Mouse (Mus musculus) kidney, postnatal 36 days (tissue): ENCODE data around the gene Spon1.

Source experiments
- DNase-seq, 2 experiments: peaks; one replicate each; pipeline ENCODE4 v3.0.0; 2021 to 2022; ENCODE audit warnings: mixed read lengths in 2 of 2

The Spon1 gene

DNA sequence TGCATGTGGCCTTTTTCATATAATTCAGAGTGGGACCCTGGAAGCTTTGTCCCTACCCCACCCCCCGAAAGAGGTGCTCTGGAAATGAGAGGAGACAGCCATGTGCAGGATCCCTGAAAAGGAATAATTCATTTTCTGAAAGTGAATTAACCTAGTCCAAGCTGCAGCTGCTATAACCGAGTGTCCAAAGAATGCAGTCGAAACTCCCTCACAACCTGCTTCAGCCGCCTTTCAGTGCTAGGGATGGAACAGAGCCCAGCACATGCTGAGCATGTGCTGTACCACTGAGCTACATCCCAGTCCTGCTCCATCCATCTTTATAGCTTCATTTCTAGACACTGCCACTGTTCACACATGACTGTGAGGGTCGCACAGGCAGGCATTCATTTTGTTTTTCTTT, 79.4 kb downstream of the Spon1 start:
- DNase-seq: no peak

DNA sequence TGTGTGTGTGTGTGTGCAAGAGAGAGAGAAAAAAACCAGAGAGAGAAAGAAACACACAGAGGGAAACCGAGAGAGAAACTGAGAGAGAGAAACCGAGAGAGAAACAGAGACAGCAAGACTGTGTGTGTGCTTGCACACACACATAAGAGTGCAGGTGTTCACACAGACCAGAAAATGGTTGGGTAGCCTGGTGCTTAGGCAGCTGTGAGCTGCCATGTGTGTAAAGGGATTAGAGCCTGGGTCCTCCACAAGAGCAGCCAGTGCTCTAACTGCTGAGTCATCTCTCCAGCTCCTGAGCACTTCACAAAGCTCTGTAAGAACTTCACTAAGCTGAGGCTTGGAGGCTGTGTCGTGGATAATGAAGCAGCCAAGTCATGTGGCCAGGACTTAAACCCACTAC, 80.8 kb downstream of the Spon1 start:
- DNase-seq: no peak

DNA sequence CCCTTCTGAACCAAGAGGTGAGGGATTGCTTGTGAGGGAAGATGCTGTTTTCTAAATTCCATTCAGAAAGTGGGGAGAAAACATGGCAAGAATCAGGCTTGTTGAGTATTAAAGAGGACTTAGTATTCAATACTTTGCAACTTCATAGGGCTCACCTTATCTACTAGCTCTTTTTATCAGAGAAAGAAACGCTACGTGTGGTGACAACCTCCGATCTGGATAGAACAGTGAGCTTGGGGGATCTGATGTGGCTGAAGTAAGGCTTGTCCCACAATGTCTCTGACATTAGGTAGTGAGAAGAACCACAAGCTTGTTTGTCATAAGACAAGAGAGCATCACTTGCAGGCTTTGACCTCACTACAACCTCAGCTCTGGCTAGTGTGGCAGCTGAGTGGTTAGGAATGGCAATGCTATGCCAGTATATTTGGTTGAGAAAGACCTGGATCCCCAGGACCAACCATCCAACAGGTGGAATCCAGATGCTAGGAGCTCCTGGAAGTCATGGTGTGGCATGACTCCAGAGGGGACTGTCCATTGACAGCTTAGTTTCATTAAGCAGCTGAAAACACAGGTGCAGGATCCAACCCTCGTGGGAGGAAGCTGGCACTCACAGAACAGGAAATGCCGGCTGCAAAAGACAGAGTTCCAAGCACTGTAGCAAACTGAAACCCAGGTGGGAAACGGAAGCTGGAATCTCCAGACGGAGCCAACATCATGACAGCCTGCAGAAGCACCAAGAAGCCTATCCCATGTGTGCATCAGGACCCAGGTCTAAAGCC, 81.4 kb downstream of the Spon1 start:
- DNase-seq: no peak

DNA sequence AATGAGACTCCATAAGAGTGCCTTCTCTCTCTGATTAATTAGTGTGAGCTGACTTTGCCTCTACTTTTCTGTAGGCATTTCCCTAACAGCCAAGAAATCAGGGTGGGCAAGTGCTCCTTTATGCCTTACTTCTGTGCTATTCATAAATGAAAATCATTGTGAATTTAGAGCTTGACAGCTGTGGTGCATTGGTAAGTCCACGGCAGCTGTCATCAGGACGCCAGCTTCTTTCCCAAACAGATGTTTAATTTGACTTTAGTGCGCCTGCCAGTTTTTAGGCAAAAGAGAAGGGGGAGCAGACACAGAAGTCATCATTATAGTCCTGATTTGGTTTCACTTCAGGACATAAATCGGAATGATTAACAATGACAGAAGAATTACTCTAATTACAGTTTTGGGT, 84.6 kb downstream of the Spon1 start:
- DNase-seq: no peak

DNA sequence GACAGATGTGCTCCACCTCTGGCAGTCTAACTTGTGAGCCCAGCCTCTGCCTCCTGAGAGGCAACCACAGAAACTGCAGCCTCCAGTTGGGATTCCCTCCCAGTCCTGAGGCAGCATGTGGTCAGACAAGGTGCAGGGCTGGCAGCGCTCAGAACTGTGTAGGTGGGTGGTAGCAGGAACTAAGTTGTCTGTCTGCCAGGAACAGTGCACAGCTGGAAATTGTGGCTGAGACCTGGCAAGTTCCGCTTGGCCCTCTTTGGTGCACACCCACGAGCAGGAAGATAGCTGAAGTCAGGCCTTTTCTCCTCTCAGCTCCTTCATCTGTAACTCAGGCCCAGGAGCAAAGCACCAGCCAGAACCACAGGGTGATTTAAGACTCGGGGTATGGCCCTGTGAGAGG, 89.6 kb downstream of the Spon1 start:
- no peak for DNase-seq

DNA sequence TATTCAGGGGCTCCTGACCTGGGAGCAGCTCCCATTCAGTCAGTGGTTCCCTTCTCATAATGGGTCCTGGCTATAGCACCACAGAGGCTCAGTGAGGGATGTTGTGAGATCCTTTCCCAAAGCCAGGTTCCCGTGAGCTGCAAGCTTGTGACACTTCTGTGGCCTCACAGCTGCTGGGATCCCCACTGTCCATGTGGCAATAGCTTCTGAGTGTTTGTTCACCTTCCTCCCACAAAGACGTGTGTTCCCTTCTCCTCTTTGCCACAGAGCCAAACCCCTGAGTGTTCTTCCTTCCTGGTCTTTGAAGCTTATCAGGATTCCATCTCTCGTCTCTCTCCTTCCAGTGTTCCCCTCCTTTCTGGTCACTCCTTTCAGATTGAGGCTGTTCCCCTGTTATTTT, 90.3 kb downstream of the Spon1 start:
- no peak for DNase-seq

DNA sequence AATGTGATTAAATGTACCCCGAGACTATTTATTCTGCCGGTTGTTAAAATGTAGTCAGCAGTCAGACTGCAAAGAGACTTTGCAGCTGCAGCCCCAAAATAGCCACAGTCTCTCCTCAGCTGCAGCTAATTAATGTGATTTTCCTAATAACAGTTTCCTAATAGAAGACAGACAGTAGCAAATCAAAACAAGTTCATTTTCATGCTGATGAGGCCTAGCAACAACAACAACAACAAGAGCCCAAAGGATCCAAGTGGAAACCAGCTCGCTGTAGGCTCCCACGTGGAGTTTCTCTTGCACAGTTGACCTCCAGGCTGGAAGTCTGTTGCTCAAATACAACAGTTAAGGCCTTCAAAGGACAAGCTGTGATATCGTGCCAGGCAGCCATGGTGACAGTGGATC, 93.7 kb downstream of the Spon1 start:
- DNase-seq: peak; percentile 4 to 37

DNA sequence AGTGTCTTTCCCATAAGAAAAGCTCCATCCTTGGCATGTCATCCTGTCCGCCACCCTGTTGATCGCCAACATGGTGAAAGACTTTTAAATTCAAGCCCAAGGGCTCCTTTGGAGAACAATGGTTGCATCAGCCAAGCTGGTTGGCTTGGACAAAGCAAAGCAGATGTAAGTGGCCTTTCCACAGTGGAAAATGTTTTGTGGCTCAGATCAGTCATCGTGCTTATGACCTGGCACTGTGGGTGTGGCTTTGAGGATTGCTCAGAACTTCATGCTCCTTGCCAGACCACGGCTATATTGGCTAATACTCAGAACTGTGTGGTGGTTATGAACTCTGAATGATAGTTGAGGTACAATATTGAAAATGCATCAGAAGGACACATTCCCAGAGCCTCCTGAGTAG, 96.2 kb downstream of the Spon1 start:
- no peak for DNase-seq

DNA sequence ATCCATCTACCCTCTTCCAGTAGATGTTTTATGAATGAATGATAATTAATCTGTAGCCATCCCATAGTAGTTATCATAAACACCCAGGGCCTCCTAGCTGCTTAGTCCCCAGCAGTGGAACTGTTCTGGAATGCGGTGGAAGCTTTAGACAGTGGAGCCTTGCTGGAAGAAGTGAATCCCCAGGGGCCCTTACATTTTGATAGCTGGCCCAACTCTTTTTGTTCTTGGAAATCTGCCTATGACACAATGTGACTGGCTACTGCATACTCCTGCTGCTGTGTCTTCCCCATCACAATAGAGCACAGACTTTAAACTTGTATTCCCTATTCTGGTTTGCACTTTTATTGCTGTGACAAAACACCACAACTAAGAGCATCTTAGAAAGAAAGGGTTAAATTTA, 107.0 kb downstream of the Spon1 start:
- no peak for DNase-seq

DNA sequence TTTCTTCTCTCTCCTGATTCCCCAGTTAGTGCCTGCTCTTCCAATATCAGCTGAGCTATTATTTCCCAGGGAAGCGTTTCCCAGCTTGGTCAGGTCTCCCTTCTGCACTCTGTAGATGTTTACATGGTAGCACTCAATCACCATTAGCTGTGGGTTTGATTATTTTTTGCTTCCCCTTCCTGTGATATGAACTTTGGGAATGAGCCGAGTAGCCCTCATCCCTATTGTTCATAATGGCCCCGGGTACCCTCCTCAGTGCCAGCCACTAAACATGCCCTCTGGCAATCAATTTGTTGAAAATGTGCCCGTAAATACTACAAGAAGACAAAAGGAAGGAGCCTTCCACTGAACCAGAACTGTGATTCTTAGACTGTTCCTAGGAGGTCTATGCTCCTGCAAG, 111.7 kb downstream of the Spon1 start:
- DNase-seq: no peak

DNA sequence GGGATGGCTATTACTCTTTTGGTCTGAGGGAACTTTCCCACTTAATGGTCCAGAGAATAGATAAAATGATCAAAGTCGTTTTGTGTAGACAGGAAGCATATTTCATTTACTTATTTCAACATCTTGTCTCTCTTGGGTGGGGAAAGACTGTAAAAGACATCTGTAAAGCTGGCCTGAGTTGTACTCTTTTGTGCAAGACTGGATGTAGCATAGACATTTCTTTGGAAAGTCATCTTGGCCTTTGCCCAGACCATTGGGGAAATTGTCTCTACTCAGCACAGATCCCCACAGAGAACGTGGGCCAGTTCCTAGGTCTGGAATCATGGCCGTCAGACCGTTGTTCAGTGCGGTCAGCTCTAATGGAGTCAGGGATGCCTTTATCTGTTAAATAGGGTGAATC, 112.1 kb downstream of the Spon1 start:
- DNase-seq: no peak

DNA sequence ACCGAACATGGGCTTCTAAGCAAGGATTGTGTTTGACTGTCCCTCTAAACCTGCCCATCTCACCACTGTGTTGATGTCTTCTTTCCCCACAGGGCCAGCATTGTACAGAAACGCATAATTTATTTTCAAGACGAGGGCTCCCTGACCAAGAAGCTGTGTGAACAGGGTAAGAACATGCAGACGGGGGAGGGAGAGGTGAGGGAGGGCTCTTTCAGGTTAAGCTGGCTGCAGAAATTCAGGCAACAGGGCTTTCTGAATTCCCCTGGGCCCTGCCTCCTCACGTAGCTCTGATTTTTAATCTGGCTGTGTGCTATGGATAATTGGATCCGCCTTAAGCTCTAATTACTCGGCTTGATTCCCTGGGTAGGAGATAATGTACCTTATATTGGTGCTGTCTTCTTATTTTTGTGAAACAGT, 113.3 kb downstream of the Spon1 start:
- no peak for DNase-seq

DNA sequence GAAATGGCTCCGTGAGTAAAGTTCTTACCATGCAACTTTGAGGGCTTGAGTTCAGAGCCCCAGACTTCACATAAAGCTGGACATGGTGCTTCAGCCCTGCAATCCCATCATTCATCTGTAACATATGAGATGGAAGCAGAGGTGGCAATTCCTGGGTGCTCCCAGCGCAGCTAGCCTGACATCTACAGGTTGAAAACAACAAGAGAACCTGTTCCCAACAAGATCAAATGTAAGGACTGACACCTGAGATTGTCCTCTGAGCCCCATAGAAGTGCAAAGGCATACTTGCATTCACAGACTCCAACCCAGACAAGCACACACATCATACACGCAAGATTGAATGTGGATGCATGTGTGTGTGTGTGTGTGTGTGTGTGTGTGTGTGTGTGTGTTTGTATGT, 114.2 kb downstream of the Spon1 start:
- DNase-seq: no peak

DNA sequence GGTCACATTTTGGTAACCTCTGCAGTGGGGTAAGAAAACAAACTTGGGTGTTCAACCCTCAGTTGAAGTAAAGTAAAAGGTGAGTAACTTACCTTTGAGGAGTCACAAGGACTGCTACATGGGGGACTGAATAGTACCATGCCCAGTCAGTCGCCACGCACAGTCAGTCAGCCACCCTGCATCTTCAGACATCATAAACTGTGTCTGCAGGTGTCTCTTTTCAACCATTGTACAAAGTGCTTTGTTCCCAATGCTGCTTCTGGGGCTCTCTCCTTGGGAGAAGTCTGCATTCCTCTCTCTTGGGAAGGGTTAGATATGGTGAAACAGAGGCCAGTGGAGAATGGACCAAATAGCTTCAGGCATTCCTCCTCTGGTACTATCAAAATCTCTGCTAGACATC, 125.0 kb downstream of the Spon1 start:
- DNase-seq: no peak

DNA sequence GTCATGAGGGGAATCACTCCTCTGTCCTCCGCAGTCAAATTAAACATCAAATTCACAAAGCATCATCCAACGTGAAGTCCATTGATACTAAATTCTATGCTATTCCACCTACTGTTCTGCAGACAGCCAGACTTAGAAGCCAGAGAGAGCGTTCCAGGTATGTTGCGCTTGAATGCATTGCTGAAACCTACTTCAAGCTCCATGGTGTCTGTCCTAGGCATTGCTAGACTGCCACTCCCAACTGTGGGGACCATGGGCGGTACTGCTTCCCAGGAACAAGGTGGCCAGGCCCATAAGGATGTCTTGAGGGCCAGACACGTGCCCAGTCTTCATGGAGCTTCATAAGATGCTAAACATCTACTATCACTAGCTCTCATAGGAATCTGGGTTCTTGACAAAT, 125.7 kb downstream of the Spon1 start:
- no peak for DNase-seq

DNA sequence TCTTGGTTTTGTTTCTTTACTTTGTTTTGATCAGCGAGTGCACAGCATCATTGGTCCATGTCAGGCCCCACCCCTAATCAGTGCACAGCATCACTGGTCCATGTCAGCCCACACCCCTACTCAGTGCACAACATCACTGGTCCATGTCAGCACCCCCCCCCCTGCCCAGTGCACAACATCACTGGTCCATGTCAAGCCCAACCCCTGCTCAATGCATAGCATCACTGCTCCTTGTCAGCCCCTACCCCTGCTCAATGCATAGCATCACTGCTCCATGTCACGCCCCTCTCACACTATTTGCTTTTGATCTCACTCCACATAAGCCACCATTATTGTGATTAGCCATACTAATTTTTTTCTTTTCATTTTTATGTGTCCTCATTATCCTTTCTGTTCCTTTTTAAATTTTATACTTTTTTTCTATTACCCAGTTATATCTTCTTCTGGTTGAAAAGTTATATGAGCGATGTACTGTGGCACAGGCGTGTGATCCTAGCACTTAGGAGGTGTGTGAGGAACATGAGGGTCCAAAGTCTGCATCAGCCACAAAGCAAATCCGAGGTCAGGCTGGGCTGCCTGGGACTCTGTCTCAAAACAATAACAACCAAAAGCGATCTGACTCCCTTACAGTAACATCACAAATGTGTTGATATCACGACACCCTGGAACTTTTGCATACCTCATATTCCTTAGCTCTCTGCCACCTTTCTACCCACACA, 128.3 kb downstream of the Spon1 start:
- peak in 1 of 2 experiments; percentile 24 for DNase-seq

DNA sequence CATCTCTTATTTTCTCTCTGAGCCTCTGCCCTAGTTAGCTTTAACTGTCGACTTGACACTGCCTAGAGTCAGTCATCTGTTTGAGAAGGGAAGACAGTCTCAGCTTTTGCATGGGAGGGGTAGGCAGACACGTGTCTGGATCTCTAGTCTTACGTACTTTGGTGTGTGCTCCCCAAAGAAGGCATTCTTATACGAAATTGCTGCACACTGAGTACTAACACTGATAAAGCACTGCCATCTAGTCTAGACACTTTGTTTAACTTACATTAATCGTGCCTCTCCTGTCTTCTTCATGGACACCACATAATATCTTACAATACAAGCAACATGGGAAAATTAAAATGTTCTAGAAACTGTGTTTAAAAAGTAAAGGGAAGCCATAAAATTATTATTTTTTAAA, 129.5 kb downstream of the Spon1 start:
- DNase-seq: no peak

DNA sequence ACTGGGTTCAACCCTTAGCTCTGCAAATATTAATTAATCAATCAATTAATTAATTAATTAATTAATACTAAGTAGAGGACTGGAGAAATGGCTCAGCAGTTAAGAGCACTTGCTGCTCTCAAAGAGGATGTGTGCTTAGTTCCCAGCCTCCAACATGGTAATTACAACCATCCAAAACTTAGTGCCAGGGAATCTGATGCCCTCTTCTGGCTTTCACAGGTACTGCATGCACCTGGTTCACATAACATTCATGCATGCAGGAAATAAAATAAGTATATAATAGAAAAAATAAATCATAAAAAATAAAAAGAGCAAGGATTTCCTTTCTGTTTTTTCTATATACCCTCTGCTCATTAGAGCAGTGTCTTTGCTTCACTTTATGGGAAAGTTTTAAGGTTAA, 132.6 kb downstream of the Spon1 start:
- DNase-seq: no peak

DNA sequence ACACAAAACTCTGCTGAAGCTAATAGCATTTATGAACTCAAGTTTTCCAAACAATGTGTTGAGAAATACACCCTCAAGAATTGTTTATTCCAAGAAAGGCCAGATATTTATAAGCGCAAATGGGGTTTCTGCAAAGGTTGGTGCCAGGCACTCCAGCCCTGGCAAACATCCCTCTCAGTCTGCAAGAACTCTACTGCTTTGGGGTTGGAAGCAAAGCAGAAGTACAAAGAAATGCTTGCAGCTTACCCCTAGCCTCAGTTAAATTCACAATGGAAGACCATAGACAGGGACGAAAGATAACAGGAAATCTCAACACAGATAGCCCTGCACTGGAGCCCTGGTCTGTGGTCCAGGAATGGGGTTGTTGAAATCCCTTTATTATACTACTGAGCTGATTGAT, 135.7 kb downstream of the Spon1 start:
- no peak for DNase-seq

DNA sequence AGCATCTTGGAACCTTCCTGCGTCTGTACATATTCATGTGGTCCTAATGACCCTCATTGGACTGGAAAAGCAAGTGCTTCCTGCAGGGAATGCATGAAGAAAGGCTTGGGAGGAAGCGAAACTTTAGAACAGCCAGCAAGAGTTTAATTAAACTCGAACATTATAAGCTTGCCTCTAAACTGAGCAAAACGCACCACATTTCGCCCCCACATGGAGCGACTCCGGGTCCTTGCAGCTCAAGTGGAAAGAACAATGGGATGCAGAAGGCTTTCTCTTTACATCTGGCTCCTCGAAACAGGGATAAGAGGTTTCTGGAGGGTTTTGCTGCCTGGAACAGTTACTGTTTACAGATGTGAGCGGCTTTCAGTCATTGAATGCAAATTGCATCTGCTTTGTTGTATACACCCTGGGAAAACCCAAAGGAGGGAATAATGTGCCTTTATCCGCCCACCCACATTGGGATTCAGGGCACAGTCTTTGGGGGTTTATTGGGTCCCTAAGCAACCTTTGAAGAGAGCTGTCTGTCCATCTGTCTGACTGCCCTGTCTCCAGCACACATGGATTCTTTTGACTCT, 136.2 kb downstream of the Spon1 start:
- no peak for DNase-seq

DNA sequence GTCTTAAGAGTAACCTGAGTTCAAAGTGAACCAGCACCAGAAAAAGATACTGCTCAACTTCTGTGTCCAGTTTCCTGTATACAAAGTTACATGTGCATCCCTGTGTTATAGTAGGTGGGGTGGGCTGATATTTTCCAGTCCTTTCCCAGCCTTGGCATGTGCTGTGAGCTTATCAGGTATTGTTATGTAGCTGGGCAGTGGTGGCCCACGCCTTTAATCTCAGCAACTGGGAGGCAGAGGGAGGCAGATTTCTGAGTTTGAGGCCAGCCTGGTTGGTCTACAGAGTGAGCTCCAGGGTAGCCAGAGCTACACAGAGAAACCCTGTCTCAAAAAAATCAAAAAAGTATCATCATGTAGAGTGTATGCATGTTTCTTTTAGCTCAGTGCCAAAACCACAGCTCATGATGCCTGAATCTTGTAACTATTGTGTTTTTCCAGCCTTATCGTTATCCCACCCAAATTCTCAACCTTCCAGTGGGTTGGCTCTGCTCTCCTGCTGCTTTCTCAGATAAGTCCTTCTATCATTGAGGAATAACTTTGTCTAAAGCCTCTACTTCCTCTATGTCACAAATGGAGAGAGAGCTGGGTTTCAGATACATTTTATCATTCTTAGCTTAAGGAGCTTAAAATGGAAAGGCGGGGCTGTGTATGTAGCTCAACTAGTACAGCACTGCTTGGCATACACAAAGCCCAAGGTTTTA, 137.5 kb downstream of the Spon1 start:
- no peak for DNase-seq

DNA sequence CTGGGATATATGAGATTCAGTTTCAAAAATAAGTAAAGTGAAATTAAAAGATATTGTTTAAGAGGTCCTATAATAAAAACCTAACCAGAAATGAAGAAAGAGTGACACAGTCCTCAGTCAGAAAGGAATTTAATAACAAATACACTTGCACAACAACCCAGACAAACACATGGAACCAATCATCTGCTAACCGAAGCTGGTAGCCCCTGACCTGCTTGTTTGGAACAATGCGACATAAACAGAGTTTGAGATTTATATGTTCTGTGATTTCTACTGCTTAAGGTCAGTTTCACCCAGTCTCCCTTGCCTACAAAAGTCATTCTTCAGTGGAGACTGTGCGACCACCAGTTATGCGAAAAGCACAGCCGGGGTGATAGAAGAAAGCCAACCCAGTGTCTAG, 138.1 kb downstream of the Spon1 start:
- no peak for DNase-seq

DNA sequence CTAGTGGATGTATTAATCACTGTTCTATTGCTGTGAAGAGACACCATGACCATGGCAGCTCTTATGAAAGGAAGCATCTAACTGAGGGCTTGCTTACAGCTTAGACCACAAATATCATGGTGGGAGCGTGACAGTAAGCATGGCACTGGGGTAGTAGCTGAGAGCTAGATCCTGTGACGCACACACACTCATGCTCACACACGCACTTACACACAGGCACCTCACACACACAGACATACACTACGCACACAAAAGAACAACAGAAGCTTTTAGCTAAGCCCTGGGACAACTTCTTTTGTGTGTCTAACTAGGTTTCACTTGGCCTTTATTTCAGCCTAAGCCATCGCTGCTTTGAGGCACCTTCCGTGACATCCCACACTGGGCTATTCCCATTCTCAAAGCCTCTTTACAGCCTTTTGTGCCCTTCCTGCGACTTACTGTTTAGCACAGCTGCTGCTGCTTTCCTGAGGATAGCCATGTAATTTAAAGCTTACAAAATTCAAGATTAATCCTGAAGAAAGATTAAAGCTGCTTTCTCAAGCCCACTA, 138.6 kb downstream of the Spon1 start:
- DNase-seq: no peak
